Mouse (Mus musculus) CH12.LX (cell line): ENCODE data around the gene Smyd3. TPM values are rescaled to one million over a fixed set of nuclear protein-coding genes. Genes with fewer than 3 reads are reported as not detected.

ENCODE experiments used
- DNase-seq: peaks from one replicate; pipeline ENCODE4 v3.0.0-alpha.2; 2013; ENCODE audit errors: extremely low read depth
- H3K27ac ChIP-seq: 2 replicates; pipeline ENCODE4 v1.5.1; 2012; ENCODE audit warnings: low read depth, mild to moderate bottlenecking, control low read depth, moderate library complexity; ENCODE audit not compliant: insufficient read depth
- H3K27me3 ChIP-seq: replicated peaks from 2 replicates; pipeline ENCODE3; 2012; ENCODE audit warnings: inconsistent platforms
- H3K36me3 ChIP-seq, 2 experiments: replicated peaks in 1 of 2; 2 replicates each; pipeline versions ENCODE3 to v1.6.1; 2012; ENCODE audit warnings: inconsistent platforms in 1 of 2, low read length in 1 of 2, mild to moderate bottlenecking in 1 of 2, mixed read lengths in 1 of 2, moderate library complexity in 1 of 2; ENCODE audit not compliant: control insufficient read depth in 1 of 2, insufficient read depth in 1 of 2
- H3K4me1 ChIP-seq, 2 experiments: 2 replicates each; pipeline ENCODE4 v1.6.1; 2012; ENCODE audit warnings: inconsistent platforms in 1 of 2, moderate library complexity in 1 of 2; ENCODE audit not compliant: insufficient read depth in 2 of 2, control insufficient read depth in 1 of 2
- H3K4me2 ChIP-seq: 2 replicates; pipeline ENCODE4 v1.6.1; 2012; ENCODE audit warnings: low read depth, mild to moderate bottlenecking, control low read depth; ENCODE audit not compliant: poor library complexity, insufficient read depth, severe bottlenecking
- H3K4me3 ChIP-seq, 3 experiments: fragments of 150-350 bp in 1 of 3; sonication (generic) in 1 of 3; replicated peaks in 1 of 3; 2 replicates each; pipeline versions ENCODE3 to v1.5.1; 2011 to 2012; ENCODE audit warnings: low read depth in 2 of 3, low read length in 2 of 3, mild to moderate bottlenecking in 2 of 3, moderate library complexity in 2 of 3, control low read depth in 1 of 3, improper control_type of control experiment in 1 of 3, inconsistent platforms in 1 of 3, mixed read lengths in 1 of 3; ENCODE audit not compliant: poor library complexity in 1 of 3
- H3K79me2 ChIP-seq: replicated peaks from 2 replicates; pipeline ENCODE4 v1.6.1; 2012; ENCODE audit warnings: mild to moderate bottlenecking, moderate library complexity; ENCODE audit not compliant: control insufficient read depth, poor library complexity, insufficient read depth, severe bottlenecking; ENCODE audit errors: extremely low read depth
- H3K9ac ChIP-seq: 2 replicates; pipeline ENCODE4 v1.6.1; 2012; ENCODE audit warnings: low read depth, mild to moderate bottlenecking, control low read depth, moderate library complexity; ENCODE audit not compliant: insufficient read depth
- H3K9me3 ChIP-seq: replicated peaks from 2 replicates; pipeline ENCODE3; 2012; ENCODE audit warnings: low read length, inconsistent platforms, mixed read lengths
- BHLHE40 ChIP-seq: IDR thresholded peaks from 2 replicates; pipeline ENCODE4 v1.6.1; 2011; ENCODE audit warnings: mild to moderate bottlenecking, low read depth, low read length, improper control_type of control experiment
- CHD1 ChIP-seq: IDR thresholded peaks from 2 replicates; pipeline ENCODE4 v1.6.1; 2012; ENCODE audit warnings: low read depth, low read length, improper control_type of control experiment, inconsistent platforms
- CTCF ChIP-seq, 2 experiments: IDR thresholded peaks in 1 of 2; conservative IDR thresholded peaks in 1 of 2; 2 replicates each; pipeline ENCODE4 v1.5.1; 2011 to 2012; ENCODE audit warnings: low read depth in 2 of 2, low read length in 2 of 2, improper control_type of control experiment in 1 of 2, inconsistent platforms in 1 of 2, mild to moderate bottlenecking in 1 of 2, moderate library complexity in 1 of 2
- EP300 ChIP-seq: IDR thresholded peaks from 2 replicates; pipeline ENCODE4 v1.6.1; 2011; ENCODE audit warnings: low read length, improper control_type of control experiment
- JUN ChIP-seq: IDR thresholded peaks from 2 replicates; pipeline ENCODE4 v1.6.1; 2011; ENCODE audit warnings: low read depth, mild to moderate bottlenecking, low read length, improper control_type of control experiment, moderate library complexity; ENCODE audit not compliant: insufficient read depth
- MAFK ChIP-seq: IDR thresholded peaks from 2 replicates; pipeline ENCODE4 v1.6.1; 2011; ENCODE audit warnings: low read length, improper control_type of control experiment; ENCODE audit not compliant: insufficient replicate concordance
- MXI1 ChIP-seq: IDR thresholded peaks from 2 replicates; pipeline ENCODE4 v1.6.1; 2011; ENCODE audit warnings: mild to moderate bottlenecking, low read depth, low read length, improper control_type of control experiment
- MYC ChIP-seq: IDR thresholded peaks from 2 replicates; pipeline ENCODE4 v1.6.1; 2011; ENCODE audit warnings: low read depth, mild to moderate bottlenecking, improper control_type of control experiment, low read length
- NRF1 ChIP-seq: IDR thresholded peaks from 2 replicates; pipeline ENCODE4 v1.6.1; 2014; ENCODE audit warnings: low read depth, mild to moderate bottlenecking, inconsistent platforms, low read length, improper control_type of control experiment, moderate library complexity
- PAX5 ChIP-seq: IDR thresholded peaks from 2 replicates; pipeline ENCODE4 v1.6.1; 2012; ENCODE audit warnings: low read length, inconsistent platforms, mixed read lengths
- POLR2A ChIP-seq: IDR thresholded peaks from 2 replicates; pipeline ENCODE4 v1.6.1; 2011; ENCODE audit warnings: low read depth, mild to moderate bottlenecking, improper control_type of control experiment, low read length
- RAD21 ChIP-seq: IDR thresholded peaks from 2 replicates; pipeline ENCODE4 v1.6.1; 2011; ENCODE audit warnings: low read depth, mild to moderate bottlenecking, low read length, improper control_type of control experiment, moderate library complexity
- RCOR1 ChIP-seq: conservative IDR thresholded peaks from 2 replicates; pipeline ENCODE4 v1.6.1; 2012; ENCODE audit warnings: low read depth, mild to moderate bottlenecking, inconsistent platforms, low read length, improper control_type of control experiment
- SIN3A ChIP-seq: IDR thresholded peaks from 2 replicates; pipeline ENCODE4 v1.6.1; 2012; ENCODE audit warnings: low read length, improper control_type of control experiment, inconsistent platforms
- SMC3 ChIP-seq: IDR thresholded peaks from 2 replicates; pipeline ENCODE4 v1.6.1; 2011; ENCODE audit warnings: low read depth, low read length, improper control_type of control experiment
- TCF12 ChIP-seq: IDR thresholded peaks from 2 replicates; pipeline ENCODE4 v1.6.1; 2014; ENCODE audit warnings: low read depth, mild to moderate bottlenecking, inconsistent platforms, low read length, improper control_type of control experiment
- USF1 ChIP-seq: IDR thresholded peaks from 2 replicates; pipeline ENCODE4 v1.6.1; 2014; ENCODE audit warnings: low read depth, mild to moderate bottlenecking, inconsistent platforms, low read length, improper control_type of control experiment
- USF2 ChIP-seq: conservative IDR thresholded peaks from 2 replicates; pipeline ENCODE4 v1.6.1; 2011; ENCODE audit warnings: low read depth, low read length, improper control_type of control experiment
- ZC3H11A ChIP-seq: IDR thresholded peaks from 2 replicates; pipeline ENCODE4 v1.6.1; 2012; ENCODE audit warnings: low read depth, mild to moderate bottlenecking, inconsistent platforms, low read length, improper control_type of control experiment
- ZKSCAN1 ChIP-seq: IDR thresholded peaks from 2 replicates; pipeline ENCODE4 v1.6.1; 2012; ENCODE audit warnings: low read depth, inconsistent platforms, low read length, improper control_type of control experiment, borderline replicate concordance
- ZNF384 ChIP-seq: IDR thresholded peaks from 2 replicates; pipeline ENCODE4 v1.6.1; 2012; ENCODE audit warnings: low read depth, low read length, improper control_type of control experiment, inconsistent platforms
- dilution Hi-C: fragments of 300-500 bp; cut with MboI; formaldehyde crosslinking; loops from 2 replicates; pipeline ENCODE4 v1.14.3; 2020; ENCODE audit warnings: low sequenced_read_pairs; ENCODE audit not compliant: extremely low pct_unique_long_range_greater_than_20kb, extremely low pct_ligation_motif_present
- in situ Hi-C: fragments of 300-500 bp; cut with MboI; formaldehyde crosslinking; loops from 3 replicates; pipeline ENCODE4 v1.14.3; 2019; ENCODE audit warnings: low sequenced_read_pairs, low pct_ligation_motif_present, low pct_unique_long_range_greater_than_20kb, mixed read lengths
- polyA plus RNA-seq: library from polyadenylated mRNA; unstranded; fragments of >175 nt; gene quantifications from 2 replicates; pipeline ENCODE4 v1.2.1, GENCODE M21; 2012; ENCODE audit warnings: low read depth; ENCODE audit not compliant: insufficient read length
- total RNA-seq, 2 experiments: library from RNA; depleted of rRNA; stranded (reverse); fragments of 300-350 nt in 1 of 2; fragments of >200 nt in 1 of 2; gene quantifications; 2 replicates each; pipeline ENCODE4 v1.2.3; 2012 to 2014

The Smyd3 gene
- total and polyA plus RNA-seq, 3 experiments = 11.4 to 12.5 (median 11.8) TPM

- Histone ChIP-seq H3K9ac (no peak overlapping the region), H3K4me2 (no peak overlapping the region), H3K4me3 (no peak overlapping the region), H3K27me3 (no peaks in the 10 kb centered on the region), H3K4me1 (no peaks in the 10 kb centered on the region), H3K9me3 (no peaks in the 10 kb centered on the region), H3K79me2 (no peaks in the 10 kb centered on the region), H3K27ac (no peak overlapping the region), H3K36me3 (no peaks in the 10 kb centered on the region)
- in situ Hi-C loops = no loop called here
- no peak for DNase-seq
- TF ChIP-seq RCOR1 = no peak
- no peak for TF ChIP-seq PAX5
- no peak for TF ChIP-seq JUN
- no peak for TF ChIP-seq MXI1
- no peak for TF ChIP-seq ZKSCAN1
- no peak for TF ChIP-seq POLR2A
- no peak for TF ChIP-seq MAFK
- TF ChIP-seq CHD1 = no peak
- TF ChIP-seq RAD21 = no peak
- no peak for TF ChIP-seq BHLHE40
- no peak for TF ChIP-seq TCF12
- TF ChIP-seq NRF1 = no peak
- TF ChIP-seq USF2 = no peak
- TF ChIP-seq ZNF384 = no peak
- no peak for TF ChIP-seq SMC3
- TF ChIP-seq EP300 = no peak
- TF ChIP-seq USF1 = no peak
- dilution Hi-C loops = no loop called here
These were observed 411.1 kb downstream of the Smyd3 start for GRCm38 (mm10) chr1:179106702-179107145.

- dilution Hi-C loops (no loop called here), in situ Hi-C loops (no loop called here)
- H3K4me3 ChIP-seq = no peak overlapping the region
These were observed 411.6 kb downstream of the Smyd3 start for GRCm38 (mm10) chr1:179106103-179106701.

More at GRCm38 (mm10) chr1:179106103-179106701, 411.6 kb downstream of the Smyd3 start:
- Histone ChIP-seq H3K4me1 (no peaks in the 10 kb centered on the region), H3K9ac (no peak overlapping the region), H3K36me3 (no peaks in the 10 kb centered on the region), H3K9me3 (no peaks in the 10 kb centered on the region), H3K79me2 (no peaks in the 10 kb centered on the region), H3K27me3 (no peaks in the 10 kb centered on the region), H3K27ac (no peak overlapping the region), H3K4me2 (no peak overlapping the region)
- TF ChIP-seq CHD1 (no peak), ZC3H11A (no peak), CTCF (conservative IDR thresholded peaks at IDR 0.05 in 1 of 2, IDR thresholded peaks at IDR 0.05 in 1 of 2; ENCODE audit: low read depth in 2 of 2, low read length in 2 of 2) (no peak), POLR2A (no peak), MYC (no peak), SIN3A (no peak)
- no peak for DNase-seq
